Mouse (Mus musculus) liver, adult 2 months (tissue): ENCODE results near the gene Uggt1.

ENCODE experiments used
- CTCF ChIP-seq: fragments of 200-500 bp; IDR thresholded peaks from 2 replicates; pipeline ENCODE4 v1.5.1; 2011; ENCODE audit warnings: low read depth, low read length, control low read depth
- POLR2A ChIP-seq: fragments of 200-500 bp; IDR thresholded peaks from 2 replicates; pipeline ENCODE4 v1.6.1; 2011; ENCODE audit warnings: low read length, control low read depth; ENCODE audit not compliant: insufficient read depth; ENCODE audit errors: extremely low read depth

DNA sequence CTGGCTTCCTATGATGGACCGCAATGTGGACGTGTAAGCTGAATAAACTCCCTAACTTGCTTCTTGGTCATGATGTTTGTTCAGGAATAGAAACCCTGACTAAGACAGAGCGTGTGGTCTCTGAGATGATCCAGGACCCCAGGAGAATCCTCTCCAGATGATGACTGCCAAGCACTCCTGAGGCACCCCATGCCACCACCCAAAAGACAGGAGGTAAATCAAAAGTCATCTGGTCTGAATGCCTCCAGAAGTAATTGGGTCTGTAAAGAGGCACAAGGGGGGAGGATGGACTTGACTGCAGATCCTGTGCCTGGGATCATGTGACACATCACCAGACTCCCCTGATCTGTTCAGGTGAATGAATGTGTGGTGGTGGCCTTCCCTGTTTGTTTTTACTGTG lies 131.9 kb downstream of the Uggt1 start:
- no peak for TF ChIP-seq POLR2A
- TF ChIP-seq CTCF = no peak
